Mouse (Mus musculus) olfactory bulb, adult 2 months (tissue): ENCODE data around the gene Ms4a10. TPM values are rescaled to one million over a fixed set of nuclear protein-coding genes. Genes with fewer than 3 reads are reported as not detected.

ENCODE experiments used
- H3K27ac ChIP-seq: fragments of 200-500 bp; 2 replicates; pipeline ENCODE4 v1.5.1; 2012; ENCODE audit warnings: low read depth, low read length; ENCODE audit not compliant: insufficient read depth
- H3K4me1 ChIP-seq: fragments of 200-500 bp; 2 replicates; pipeline ENCODE4 v1.6.1; 2012; ENCODE audit warnings: low read length; ENCODE audit not compliant: control insufficient read depth, insufficient read depth
- H3K4me3 ChIP-seq: fragments of 200-500 bp; 2 replicates; pipeline ENCODE4 v1.5.1; 2012; ENCODE audit warnings: mild to moderate bottlenecking, low read depth, low read length, moderate library complexity; ENCODE audit not compliant: insufficient read depth
- CTCF ChIP-seq: fragments of 200-500 bp; IDR thresholded peaks from 2 replicates; pipeline ENCODE4 v1.5.1; 2012; ENCODE audit warnings: low read depth, mild to moderate bottlenecking, low read length, moderate library complexity; ENCODE audit not compliant: insufficient read depth
- POLR2A ChIP-seq: fragments of 200-500 bp; IDR thresholded peaks from 2 replicates; pipeline ENCODE4 v1.6.1; 2012; ENCODE audit warnings: mild to moderate bottlenecking, low read depth, low read length, moderate library complexity; ENCODE audit not compliant: insufficient read depth
- WGBS: fragments of 180-500 bp; shearing (Covaris S2); methylation state at CpG from one replicate; pipeline ENCODE4 v1.1.7; 2018; 5-methylcytosine and 5-hydroxymethylcytosine counted together
- polyA plus RNA-seq: library from polyadenylated mRNA; stranded (reverse); fragments of >200 nt; gene quantifications from 2 replicates; pipeline ENCODE4 v1.2.4, GENCODE M21; 2012; ENCODE audit warnings: low replicate concordance; ENCODE audit not compliant: missing spikeins, insufficient read depth, insufficient read length

Ms4a10 gene
- polyA plus RNA-seq, 1 experiment, result not detected

DNA sequence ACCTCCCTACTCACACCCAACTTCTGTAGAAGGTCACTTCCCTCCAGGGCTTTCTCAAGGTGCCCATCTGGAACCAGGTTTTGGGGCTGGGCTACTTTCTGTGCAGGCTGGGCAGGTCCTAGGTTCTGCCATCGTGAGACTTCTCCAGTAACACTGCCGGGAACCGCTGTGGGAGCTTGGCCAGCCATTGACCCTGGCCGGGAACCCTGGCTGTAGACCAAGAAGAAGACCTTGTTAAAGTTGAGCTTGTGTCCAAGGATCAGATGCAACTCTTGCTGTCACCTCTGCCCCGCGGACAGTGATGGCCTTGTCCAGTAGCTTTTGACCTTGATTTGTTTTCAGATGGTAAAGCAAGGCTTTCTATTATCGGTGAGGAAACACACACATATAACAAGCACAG, 5.9 kb downstream of the Ms4a10 start:
- Histone ChIP-seq H3K27ac (no peak overlapping the region), H3K4me3 (no peak overlapping the region), H3K4me1 (no peaks in the 10 kb centered on the region)
- TF ChIP-seq POLR2A, result no peak
- TF ChIP-seq CTCF, result no peak
- WGBS, result 92% methylated on average over 7 of the region's 7 CpGs

DNA sequence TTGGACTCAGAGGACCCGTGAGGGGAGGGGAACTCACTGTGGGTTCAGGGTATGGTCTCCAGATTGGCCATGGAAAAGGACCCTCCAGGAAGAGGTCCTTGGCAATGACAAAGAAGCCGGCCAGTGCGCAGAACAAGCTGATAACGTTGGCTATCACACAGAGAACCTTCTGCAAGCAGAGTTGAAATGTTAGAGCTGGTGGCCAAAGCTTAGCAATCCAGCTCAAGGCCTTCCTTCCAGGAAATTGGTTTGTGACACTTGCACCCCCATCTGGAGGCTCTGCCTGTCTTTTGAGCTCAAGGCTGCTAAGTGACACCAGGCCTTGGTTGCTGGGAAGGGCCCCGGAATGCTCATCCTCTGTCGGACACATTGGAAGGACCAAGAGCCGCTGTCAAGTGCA, 8.7 kb downstream of the Ms4a10 start:
- Histone ChIP-seq H3K4me3 (no peak overlapping the region), H3K27ac (no peak overlapping the region), H3K4me1 (no peaks in the 10 kb centered on the region)
- no peak for TF ChIP-seq POLR2A
- no peak for TF ChIP-seq CTCF
- whole genome bisulfite sequencing, result 91% methylated on average over 7 of the region's 7 CpGs

DNA sequence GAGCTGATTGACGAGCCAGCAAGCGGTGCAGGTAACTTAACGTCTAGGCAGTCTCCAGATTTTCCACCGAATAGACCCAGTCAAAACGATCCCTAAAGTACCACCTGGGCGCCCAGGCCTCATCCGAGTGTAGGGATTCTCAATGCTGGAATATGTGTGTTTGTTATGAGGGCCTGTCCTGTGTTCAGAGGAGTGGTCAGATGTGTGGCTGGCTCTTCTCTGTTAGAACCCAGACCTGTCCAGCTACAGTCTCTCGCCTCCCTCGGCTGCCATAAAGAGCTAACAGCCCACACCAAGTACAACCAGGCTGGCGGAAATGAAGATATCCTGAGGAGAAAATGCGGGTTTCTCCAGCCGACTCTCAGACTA, 14.5 kb downstream of the Ms4a10 start:
- WGBS, result 51% methylated on average over 12 of the region's 12 CpGs
- H3K4me1 ChIP-seq, result peaks cover 2% of the 10 kb centered on the region; the same call in 1 of the 2 replicates
- H3K4me3 ChIP-seq, result no peak overlapping the region
- H3K27ac ChIP-seq, result no peak overlapping the region
- no peak for TF ChIP-seq POLR2A
- no peak for TF ChIP-seq CTCF

DNA sequence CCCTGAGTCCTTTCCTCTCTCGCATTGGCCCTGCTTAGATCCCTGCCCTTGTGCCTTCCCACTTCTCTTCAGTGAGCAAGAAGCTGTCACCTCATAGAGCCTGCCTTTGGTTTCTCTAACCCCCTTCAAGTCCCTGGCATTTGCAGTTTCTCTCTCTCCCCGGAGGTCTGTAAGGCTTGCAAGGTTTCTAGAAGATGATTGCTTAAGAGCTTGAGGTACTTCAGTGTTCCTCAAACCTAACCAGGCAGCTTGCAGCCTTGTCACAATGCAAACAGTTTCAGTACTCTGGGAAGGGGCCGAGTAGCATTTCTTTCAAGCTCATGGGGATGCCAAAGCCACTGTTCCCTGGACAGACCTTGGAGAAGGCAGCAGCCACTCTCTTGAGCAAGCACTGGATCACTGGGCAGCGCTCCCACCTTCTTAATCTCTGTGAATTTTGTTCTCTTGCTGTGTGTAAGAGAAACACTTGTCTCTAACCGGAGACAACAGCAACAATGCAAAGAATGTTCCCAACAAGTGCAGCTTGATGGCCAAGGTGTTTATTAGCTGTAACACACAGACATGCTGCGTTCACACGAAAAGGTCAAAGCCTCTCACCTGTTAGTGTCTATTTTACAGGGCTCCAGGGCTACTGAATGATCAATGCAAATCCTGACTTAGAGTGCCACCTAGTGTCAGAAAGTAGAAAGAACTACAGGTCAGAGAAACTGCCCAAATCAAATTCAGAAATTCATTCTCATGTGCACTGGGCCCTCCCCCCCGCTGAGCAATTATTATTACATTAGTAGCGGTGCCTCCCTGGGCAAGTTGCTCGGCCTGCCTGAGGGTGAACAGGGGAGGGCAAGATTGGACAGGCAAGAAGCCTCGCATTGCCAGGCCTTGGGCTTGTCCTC, 15.1 kb downstream of the Ms4a10 start:
- no peak overlapping the region for H3K27ac ChIP-seq
- TF ChIP-seq CTCF, result no peak
- no peak for TF ChIP-seq POLR2A
- no peak overlapping the region for H3K4me3 ChIP-seq
- H3K4me1 ChIP-seq, result peaks cover 2% of the 10 kb centered on the region; the same call in 1 of the 2 replicates
- 31% methylated on average over 11 of the region's 11 CpGs for WGBS

DNA sequence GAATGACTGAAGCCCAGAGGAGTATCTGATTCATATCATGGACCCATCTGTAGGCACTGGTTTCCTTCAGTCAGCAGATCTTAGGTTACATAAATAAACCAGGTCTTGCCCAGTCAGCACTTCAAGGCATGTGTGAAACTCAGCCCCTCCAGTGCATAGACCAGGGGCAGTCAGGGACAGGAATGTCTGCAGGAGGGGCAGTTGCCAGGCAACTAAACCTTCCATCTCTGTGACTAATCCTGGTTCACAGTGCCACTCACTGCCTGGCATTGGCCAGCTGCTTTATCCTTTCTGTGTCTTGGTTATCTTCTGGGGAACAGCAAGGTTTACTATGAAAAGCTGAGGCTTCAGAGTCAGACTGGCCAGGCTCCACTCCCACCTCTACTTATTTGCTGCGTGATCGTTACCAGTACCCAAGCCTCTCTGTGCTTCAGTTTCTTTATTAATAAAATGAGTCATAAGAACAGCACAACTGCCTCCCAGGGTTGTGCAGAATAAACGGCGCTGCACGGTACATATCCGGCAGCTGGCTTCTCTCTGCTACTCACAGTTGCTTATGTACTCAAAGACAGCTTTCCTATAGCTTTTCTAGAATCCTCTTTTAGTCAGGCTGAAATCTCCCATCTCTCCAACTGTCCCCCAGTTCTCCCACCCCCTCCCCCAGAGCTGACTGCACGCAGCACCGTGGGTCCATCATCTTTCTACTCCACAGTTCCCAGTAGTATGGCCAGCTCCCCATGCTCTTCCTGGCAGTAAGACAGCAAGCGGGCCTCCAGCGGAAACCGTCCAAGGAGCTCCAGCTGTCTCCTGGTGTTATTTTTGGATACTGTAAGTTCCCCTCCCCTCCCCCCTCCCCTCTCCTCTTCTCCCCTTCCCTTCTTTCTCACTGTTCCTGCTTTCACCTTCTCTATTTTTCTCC, 22.2 kb downstream of the Ms4a10 start:
- Histone ChIP-seq H3K4me3 (no peak overlapping the region), H3K27ac (no peak overlapping the region; the same call in 1 of the 2 replicates), H3K4me1 (peaks cover 12% of the 10 kb centered on the region)
- WGBS, result 33% methylated on average over 11 of the region's 11 CpGs
- TF ChIP-seq CTCF, result no peak
- no peak for TF ChIP-seq POLR2A

DNA sequence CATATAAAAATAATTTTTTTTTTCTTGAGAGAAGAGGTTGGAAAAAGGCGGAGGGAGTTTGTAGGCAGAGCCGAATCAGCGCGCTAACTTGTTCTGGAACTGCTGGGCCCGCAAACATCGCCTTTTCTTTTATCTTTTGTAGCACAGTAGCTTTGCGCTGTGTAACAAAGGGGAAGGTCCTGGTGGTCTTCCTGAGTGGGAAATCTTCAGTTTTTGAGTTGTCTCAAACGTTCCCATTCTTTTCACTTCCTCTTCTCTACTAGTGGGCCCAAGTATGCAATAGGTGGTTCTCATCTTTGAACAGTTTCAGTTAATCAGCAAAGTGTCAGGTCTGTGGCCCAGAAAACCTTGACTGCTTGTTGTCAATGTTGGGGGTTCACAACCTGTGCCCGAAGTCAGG, 24.9 kb downstream of the Ms4a10 start:
- peak overlapping the region; percentile 25 for H3K4me3 ChIP-seq
- 20% methylated on average over 9 of the region's 9 CpGs for WGBS
- no peak for TF ChIP-seq CTCF
- no peak for TF ChIP-seq POLR2A
- peak overlapping the region; percentile 41; the same call in 1 of the 2 replicates for H3K27ac ChIP-seq
- H3K4me1 ChIP-seq, result peaks cover 19% of the 10 kb centered on the region

DNA sequence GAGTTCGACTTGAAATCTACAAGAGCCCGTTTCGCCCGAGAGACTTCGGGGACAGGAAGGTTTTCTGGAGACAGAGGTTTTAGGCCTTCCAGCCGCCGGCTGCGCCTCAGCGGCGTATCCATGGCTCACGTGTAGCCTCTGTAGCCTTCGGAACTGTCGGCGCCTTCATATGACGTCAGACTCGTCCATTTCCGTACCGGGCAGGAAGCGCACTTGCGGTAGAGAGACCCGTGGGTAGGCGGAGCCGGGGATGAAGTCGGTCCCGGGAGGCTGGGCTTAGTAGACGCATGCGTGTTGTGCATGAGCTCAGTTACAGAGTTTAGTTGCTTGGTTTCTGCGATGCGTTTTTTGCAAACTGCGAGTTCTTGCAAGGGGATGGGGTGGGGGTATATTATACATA, 25.4 kb downstream of the Ms4a10 start, which contains the start of gene Ccdc86:
TSS of gene Ccdc86 (minus strand) at position 155 of the 400 bp plus-strand sequence.
- peak within 1 kb of the TSS; percentile 52 for H3K4me3 ChIP-seq
- peaks cover 19% of the 10 kb centered on the region for H3K4me1 ChIP-seq
- WGBS, result under 1% methylated on average over 30 of the region's 30 CpGs
- TF ChIP-seq CTCF, result no peak
- 0 out of 2 replicates have a peak, but pooled peaks have one; percentile 16 for TF ChIP-seq POLR2A
- peak within 1 kb of the TSS; percentile 41; the same call in 1 of the 2 replicates for H3K27ac ChIP-seq

DNA sequence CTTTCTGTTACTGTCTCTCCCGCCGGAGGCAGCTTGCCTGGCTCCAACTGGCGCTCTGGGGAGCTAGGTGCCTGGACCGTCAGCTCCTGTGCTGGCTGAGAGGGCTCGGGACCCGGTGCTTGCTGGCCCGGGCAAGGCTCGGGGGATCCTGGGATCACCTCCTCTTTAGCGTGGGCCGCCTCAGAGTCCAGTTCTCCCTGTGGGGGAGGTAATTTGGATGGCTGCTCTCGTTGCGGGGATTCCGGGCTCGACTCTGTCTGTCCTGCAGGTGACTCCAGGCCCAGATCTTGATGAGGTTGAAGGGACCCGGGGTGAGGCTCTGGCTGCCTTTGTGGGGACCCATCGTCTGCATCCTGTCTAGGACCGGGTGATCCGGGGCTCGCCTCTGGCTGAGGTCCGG, 26.1 kb downstream of the Ms4a10 start:
- Histone ChIP-seq H3K4me1 (peaks cover 19% of the 10 kb centered on the region), H3K27ac (no peak overlapping the region), H3K4me3 (peak overlapping the region; percentile 52)
- TF ChIP-seq POLR2A (no peak), CTCF (no peak)
- WGBS, result 1% methylated on average over 20 of the region's 20 CpGs
